Mouse (Mus musculus): ENCODE results near the gene Dido1.

- no peak for TF ChIP-seq CTCF (IDR thresholded peaks at IDR 0.05; ENCODE audit: insufficient read depth, low read depth, low read length)
- TF ChIP-seq POLR2A (IDR thresholded peaks at IDR 0.05; ENCODE audit: insufficient read depth, low read depth, low read length), result no peak
Observed at GRCm38 (mm10) chr2:180655150-180655549, 54.6 kb downstream of the Dido1 start.
